Mouse (Mus musculus): ENCODE data around the gene Fbxl2.

- no peak for TF ChIP-seq CHD2 (IDR thresholded peaks at IDR 0.05; ENCODE audit: low read depth, low read length)
- TF ChIP-seq HCFC1 (IDR thresholded peaks at IDR 0.05; ENCODE audit: borderline replicate concordance, insufficient read depth, low read length) = no peak
These were observed 81.6 kb downstream of the Fbxl2 start for GRCm38 (mm10) chr9:113964415-113964814.

Data from ES-E14 (cell line).